Mouse (Mus musculus) embryonic facial prominence, embryonic 11.5 days (tissue): ENCODE data around the gene Cdk2ap2. TPM values are rescaled to one million over a fixed set of nuclear protein-coding genes. Genes with fewer than 3 reads are reported as not detected.
"Not testable (repeated sequence)": the region's sequence is repeated elsewhere in the genome, so short reads cannot be mapped to it uniquely, and the experiment has no call there.

Source experiments
- ATAC-seq: fragments of 200-750 bp; cut with Nextera tagmentation; replicated peaks from 2 replicates; pipeline ENCODE4 v1.8.0; 2017; ENCODE audit warnings: low read depth; ENCODE audit not compliant: insufficient number of reproducible peaks, low FRiP score, low TSS enrichment
- DNase-seq: peaks from one replicate; pipeline ENCODE4 v3.0.0-alpha.2; 2015; ENCODE audit warnings: low spot score
- H3K27ac ChIP-seq: fragments of 300-500 bp; sonication (generic); replicated peaks from 2 replicates; pipeline ENCODE4 v1.5.1; 2014; ENCODE audit warnings: mild to moderate bottlenecking, low read depth, low read length, control low read depth
- H3K27me3 ChIP-seq: fragments of 300-500 bp; sonication (generic); 2 replicates; pipeline ENCODE4 v1.6.1; 2014; ENCODE audit warnings: mild to moderate bottlenecking, low read length, moderate library complexity, mixed read lengths; ENCODE audit not compliant: control insufficient read depth, insufficient read depth
- H3K36me3 ChIP-seq: fragments of 300-500 bp; sonication (generic); replicated peaks from 2 replicates; pipeline ENCODE4 v1.6.1; 2014; ENCODE audit warnings: low read depth, mild to moderate bottlenecking, low read length, moderate library complexity, mixed read lengths; ENCODE audit not compliant: control insufficient read depth, insufficient read depth
- H3K4me1 ChIP-seq: fragments of 300-500 bp; sonication (generic); 2 replicates; pipeline ENCODE4 v1.6.1; 2014; ENCODE audit warnings: low read length, mixed read lengths; ENCODE audit not compliant: control insufficient read depth, insufficient read depth
- H3K4me2 ChIP-seq: fragments of 300-500 bp; sonication (generic); 2 replicates; pipeline ENCODE4 v1.6.1; 2014; ENCODE audit warnings: low read depth, mild to moderate bottlenecking, control low read depth, low read length, moderate library complexity
- H3K4me3 ChIP-seq: fragments of 300-500 bp; sonication (generic); 2 replicates; pipeline ENCODE4 v1.5.1; 2014; ENCODE audit warnings: low read depth, low read length, control low read depth
- H3K9ac ChIP-seq: fragments of 300-500 bp; sonication (generic); replicated peaks from 2 replicates; pipeline ENCODE4 v1.6.1; 2014; ENCODE audit warnings: mild to moderate bottlenecking, control low read depth, low read length
- H3K9me3 ChIP-seq: fragments of 300-500 bp; sonication (generic); replicated peaks from 2 replicates; pipeline ENCODE4 v1.6.1; 2016; ENCODE audit warnings: mild to moderate bottlenecking, low read length, inconsistent platforms, mixed read lengths; ENCODE audit not compliant: control insufficient read depth
- WGBS: fragments of 180-500 bp; shearing (Covaris S2); extraction: QIAGEN DNeasy Blood & Tissue Kit; methylation state at CpG from one replicate; pipeline ENCODE4 v1.1.7; 2014; 5-methylcytosine and 5-hydroxymethylcytosine counted together
- polyA plus RNA-seq: library from polyadenylated mRNA; unstranded; fragments of >200 nt; fragmentation: Nextera tagmentation; extraction: Ambion mirVana; gene quantifications from 2 replicates; pipeline ENCODE4 v1.2.1, GENCODE M21; 2014

Cdk2ap2 gene
- polyA plus RNA-seq, 1 experiment from 2014 or later = 58.6 TPM

GRCm38 (mm10) chr19:4115144-4115543, 18.2 kb downstream of the Cdk2ap2 start:
- peaks cover 2% of the 10 kb centered on the region for H3K36me3 ChIP-seq
- WGBS = 94% methylated on average over 10 of the region's 10 CpGs

GRCm38 (mm10) chr19:4115816-4116215, 18.8 kb downstream of the Cdk2ap2 start:
- H3K4me1 ChIP-seq = no peaks in the 10 kb centered on the region
- WGBS = 79% methylated on average over 11 of the region's 11 CpGs
- H3K27me3 ChIP-seq = no peaks in the 10 kb centered on the region
- H3K4me3 ChIP-seq = no peak overlapping the region
- H3K36me3 ChIP-seq = peaks cover 2% of the 10 kb centered on the region
- no peaks in the 10 kb centered on the region for H3K9me3 ChIP-seq
- no peak overlapping the region for H3K9ac ChIP-seq
- H3K4me2 ChIP-seq = no peak overlapping the region
- no peak for ATAC-seq
- no peak for DNase-seq
- no peak overlapping the region for H3K27ac ChIP-seq

More at GRCm38 (mm10) chr19:4115144-4115543, 18.2 kb downstream of the Cdk2ap2 start:
- Histone ChIP-seq H3K4me3 (no peak overlapping the region), H3K4me2 (no peak overlapping the region), H3K4me1 (no peaks in the 10 kb centered on the region), H3K27ac (no peak overlapping the region), H3K9ac (no peak overlapping the region), H3K27me3 (no peaks in the 10 kb centered on the region), H3K9me3 (no peaks in the 10 kb centered on the region)
- ATAC-seq (no peak), DNase-seq (no peak)

DNA sequence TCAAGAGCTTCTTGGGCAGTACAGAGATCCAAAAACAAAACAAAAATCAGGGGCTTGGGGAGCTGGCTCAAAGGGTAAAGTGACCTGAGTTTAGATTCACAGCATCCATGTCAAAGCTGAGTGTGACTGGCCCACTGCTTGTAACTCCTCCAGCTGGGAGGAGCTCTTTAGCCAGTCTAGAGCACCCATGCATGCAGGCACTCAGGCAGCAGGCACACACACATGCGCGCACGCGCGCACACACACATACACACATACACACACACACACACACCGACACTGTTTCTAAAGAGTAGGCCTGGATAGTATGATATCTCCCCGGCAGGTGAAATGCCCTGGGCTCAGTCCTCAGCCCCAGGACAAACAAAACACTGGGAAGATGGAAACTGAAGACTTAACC, 20.0 kb downstream of the Cdk2ap2 start:
- 94% methylated on average over 7 of the region's 7 CpGs for WGBS
- H3K9me3 ChIP-seq = no peaks in the 10 kb centered on the region
- no peak for DNase-seq

GRCm38 (mm10) chr19:4118350-4118749, 21.4 kb downstream of the Cdk2ap2 start:
- ATAC-seq (no peak), DNase-seq (no peak)
- Histone ChIP-seq H3K27me3 (no peaks in the 10 kb centered on the region), H3K27ac (no peak overlapping the region), H3K4me1 (no peaks in the 10 kb centered on the region), H3K9me3 (no peaks in the 10 kb centered on the region), H3K4me2 (no peak overlapping the region), H3K9ac (no peak overlapping the region), H3K4me3 (no peak overlapping the region), H3K36me3 (no peaks in the 10 kb centered on the region; the same call in 1 of the 2 replicates)
- 85% methylated on average over 2 of the region's 2 CpGs for WGBS

More for the DNA sequence above, 20.0 kb downstream of the Cdk2ap2 start:
- Histone ChIP-seq H3K27ac (no peak overlapping the region), H3K36me3 (peaks cover 2% of the 10 kb centered on the region), H3K4me3 (no peak overlapping the region), H3K4me1 (no peaks in the 10 kb centered on the region), H3K9ac (no peak overlapping the region), H3K27me3 (no peaks in the 10 kb centered on the region), H3K4me2 (no peak overlapping the region)
- ATAC-seq = no peak

GRCm38 (mm10) chr19:4119716-4120487, 22.9 kb downstream of the Cdk2ap2 start:
- H3K4me3 ChIP-seq = no peak overlapping the region
- DNase-seq (no peak), ATAC-seq (no peak)
- H3K9ac ChIP-seq = no peak overlapping the region
- H3K4me1 ChIP-seq = no peaks in the 10 kb centered on the region
- no peaks in the 10 kb centered on the region for H3K9me3 ChIP-seq
- no peak overlapping the region for H3K4me2 ChIP-seq
- H3K27ac ChIP-seq = no peak overlapping the region
- no peaks in the 10 kb centered on the region for H3K27me3 ChIP-seq
- 90% methylated on average over 6 of the region's 6 CpGs for WGBS
- no peaks in the 10 kb centered on the region; the same call in 1 of the 2 replicates for H3K36me3 ChIP-seq

GRCm38 (mm10) chr19:4120496-4120895, 23.5 kb downstream of the Cdk2ap2 start:
- Histone ChIP-seq H3K9ac (no peak overlapping the region), H3K4me3 (peak overlapping the region; percentile 38; the same call in 1 of the 2 replicates)

GRCm38 (mm10) chr19:4121097-4121805, 24.3 kb downstream of the Cdk2ap2 start:
- Histone ChIP-seq H3K27ac (0 out of 2 replicates have a peak overlapping the region, but pooled peaks have one; percentile 32), H3K4me1 (no peaks in the 10 kb centered on the region), H3K9me3 (no peaks in the 10 kb centered on the region), H3K4me3 (peak overlapping the region; percentile 38), H3K9ac (peak overlapping the region; percentile 66), H3K27me3 (no peaks in the 10 kb centered on the region), H3K36me3 (no peaks in the 10 kb centered on the region; the same call in 1 of the 2 replicates), H3K4me2 (peak overlapping the region; percentile 48)
- WGBS = 3% methylated on average over 38 of the region's 38 CpGs
- peak; percentile 99 for DNase-seq
- peak; percentile 55 for ATAC-seq

More at GRCm38 (mm10) chr19:4120496-4120895, 23.5 kb downstream of the Cdk2ap2 start:
- no peak for ATAC-seq
- H3K27ac ChIP-seq = no peak overlapping the region
- H3K4me1 ChIP-seq = no peaks in the 10 kb centered on the region
- no peaks in the 10 kb centered on the region; the same call in 1 of the 2 replicates for H3K36me3 ChIP-seq
- no peaks in the 10 kb centered on the region for H3K27me3 ChIP-seq
- H3K9me3 ChIP-seq = no peaks in the 10 kb centered on the region
- DNase-seq = no peak
- 96% methylated on average over 2 of the region's 2 CpGs for WGBS
- H3K4me2 ChIP-seq = peak overlapping the region; percentile 48; the same call in 1 of the 2 replicates

DNA sequence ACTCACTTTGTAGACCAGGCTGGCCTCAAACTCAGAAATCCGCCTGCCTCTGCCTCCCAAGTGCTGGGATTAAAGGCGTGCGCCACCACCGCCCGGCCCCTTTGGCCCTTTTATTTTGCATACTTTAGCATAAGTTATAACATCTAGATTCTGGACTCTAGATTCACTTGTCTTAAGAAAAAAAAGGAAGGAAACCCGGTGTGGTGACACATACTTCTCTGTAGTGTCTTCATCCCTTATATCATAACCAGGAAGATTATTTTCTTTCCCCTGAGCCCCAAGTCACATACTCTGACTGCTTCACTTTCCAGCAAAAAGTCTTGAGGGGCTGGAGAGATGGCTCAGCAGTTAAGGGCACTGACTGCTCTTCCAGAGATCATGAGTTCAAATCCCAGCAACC, 24.9 kb downstream of the Cdk2ap2 start:
- H3K27me3 ChIP-seq, H3K9me3 ChIP-seq, H3K9ac ChIP-seq, H3K27ac ChIP-seq, H3K4me2 ChIP-seq, H3K4me3 ChIP-seq, DNase-seq, H3K4me1 ChIP-seq, ATAC-seq, H3K36me3 ChIP-seq: not testable (repeated sequence)
- WGBS = 61% methylated on average over 6 of the region's 6 CpGs
